Mouse (Mus musculus): ENCODE results near the gene Ovch2. TPM values are rescaled to one million over a fixed set of nuclear protein-coding genes. Genes with fewer than 3 reads are reported as not detected.

Ovch2 gene
- polyA plus RNA-seq, 1 experiment, result not detected

- 36% methylated on average over 4 of the region's 4 CpGs for WGBS
- Histone ChIP-seq H3K4me3 (replicated peaks; ENCODE audit: extremely low read depth, low read depth, low read length) (no peak overlapping the region), H3K4me1 (ENCODE audit: control insufficient read depth, insufficient read depth, low read length) (no peaks in the 10 kb centered on the region)
- no peak for DNase-seq
- TF ChIP-seq POLR2A (IDR thresholded peaks at IDR 0.05; ENCODE audit: borderline replicate concordance, extremely low read depth, low read depth, low read length) (no peak), CTCF (IDR thresholded peaks at IDR 0.05; ENCODE audit: insufficient read depth, low read length) (peak; percentile 19; the same call in 1 of the 2 replicates)
These were observed 21.4 kb downstream of the Ovch2 start for GRCm38 (mm10) chr7:107779611-107780010.

- DNase-seq, result no peak
- H3K4me3 ChIP-seq (replicated peaks; ENCODE audit: extremely low read depth, low read depth, low read length), result no peak overlapping the region
- no peak for TF ChIP-seq CTCF (IDR thresholded peaks at IDR 0.05; ENCODE audit: insufficient read depth, low read length)
- TF ChIP-seq POLR2A (IDR thresholded peaks at IDR 0.05; ENCODE audit: borderline replicate concordance, extremely low read depth, low read depth, low read length), result no peak
- 61% methylated on average over 1 of the region's 1 CpGs for WGBS
- H3K4me1 ChIP-seq (ENCODE audit: control insufficient read depth, insufficient read depth, low read length), result no peaks in the 10 kb centered on the region
These were observed 22.8 kb downstream of the Ovch2 start for GRCm38 (mm10) chr7:107778216-107778615.

GRCm38 (mm10) chr7:107770812-107771211 is 30.2 kb downstream of the Ovch2 start:
- Histone ChIP-seq H3K4me1 (ENCODE audit: control insufficient read depth, insufficient read depth, low read length) (no peaks in the 10 kb centered on the region), H3K4me3 (replicated peaks; ENCODE audit: extremely low read depth, low read depth, low read length) (no peak overlapping the region)
- no peak for DNase-seq
- 50% methylated on average over 6 of the region's 6 CpGs for WGBS
- TF ChIP-seq POLR2A (IDR thresholded peaks at IDR 0.05; ENCODE audit: borderline replicate concordance, extremely low read depth, low read depth, low read length) (no peak), CTCF (IDR thresholded peaks at IDR 0.05; ENCODE audit: insufficient read depth, low read length) (no peak)

- no peak for DNase-seq
- Histone ChIP-seq H3K4me1 (ENCODE audit: control insufficient read depth, insufficient read depth, low read length) (no peaks in the 10 kb centered on the region), H3K4me3 (replicated peaks; ENCODE audit: extremely low read depth, low read depth, low read length) (no peak within 1 kb of the TSS)
- TF ChIP-seq CTCF (IDR thresholded peaks at IDR 0.05; ENCODE audit: insufficient read depth, low read length) (no peak), POLR2A (IDR thresholded peaks at IDR 0.05; ENCODE audit: borderline replicate concordance, extremely low read depth, low read depth, low read length) (no peak)
- WGBS, result 10% methylated on average over 23 of the region's 23 CpGs
These were observed 43.5 kb downstream of the Ovch2 start, which contains the start of gene Cyb5r2 for GRCm38 (mm10) chr7:107757308-107758151. Cyb5r2 (minus strand) TSS chr7:107758032.

GRCm38 (mm10) chr7:107756748-107757147 is 44.3 kb downstream of the Ovch2 start:
- H3K4me3 ChIP-seq (replicated peaks; ENCODE audit: extremely low read depth, low read depth, low read length), result no peak overlapping the region
- DNase-seq, result no peak
- no peak for TF ChIP-seq POLR2A (IDR thresholded peaks at IDR 0.05; ENCODE audit: borderline replicate concordance, extremely low read depth, low read depth, low read length)
- TF ChIP-seq CTCF (IDR thresholded peaks at IDR 0.05; ENCODE audit: insufficient read depth, low read length), result no peak
- no peaks in the 10 kb centered on the region for H3K4me1 ChIP-seq (ENCODE audit: control insufficient read depth, insufficient read depth, low read length)
- 78% methylated on average over 2 of the region's 2 CpGs for WGBS

GRCm38 (mm10) chr7:107755905-107756304 is 45.1 kb downstream of the Ovch2 start:
- no peak for DNase-seq
- no peak overlapping the region for H3K4me3 ChIP-seq (replicated peaks; ENCODE audit: extremely low read depth, low read depth, low read length)
- TF ChIP-seq CTCF (IDR thresholded peaks at IDR 0.05; ENCODE audit: insufficient read depth, low read length) (no peak), POLR2A (IDR thresholded peaks at IDR 0.05; ENCODE audit: borderline replicate concordance, extremely low read depth, low read depth, low read length) (no peak)
- H3K4me1 ChIP-seq (ENCODE audit: control insufficient read depth, insufficient read depth, low read length), result no peaks in the 10 kb centered on the region
- 51% methylated on average over 3 of the region's 3 CpGs for WGBS

- WGBS, result 76% methylated on average over 10 of the region's 10 CpGs
These were observed 48.9 kb downstream of the Ovch2 start for GRCm38 (mm10) chr7:107752031-107752520.

GRCm38 (mm10) chr7:107749721-107750120 is 51.3 kb downstream of the Ovch2 start:
- no peak overlapping the region for H3K4me3 ChIP-seq (replicated peaks; ENCODE audit: extremely low read depth, low read depth, low read length)
- H3K4me1 ChIP-seq (ENCODE audit: control insufficient read depth, insufficient read depth, low read length), result no peaks in the 10 kb centered on the region
- TF ChIP-seq POLR2A (IDR thresholded peaks at IDR 0.05; ENCODE audit: borderline replicate concordance, extremely low read depth, low read depth, low read length) (no peak), CTCF (IDR thresholded peaks at IDR 0.05; ENCODE audit: insufficient read depth, low read length) (no peak)
- no peak for DNase-seq
- WGBS, result 82% methylated on average over 4 of the region's 4 CpGs

More at GRCm38 (mm10) chr7:107752031-107752520, 48.9 kb downstream of the Ovch2 start:
- TF ChIP-seq CTCF (IDR thresholded peaks at IDR 0.05; ENCODE audit: insufficient read depth, low read length) (no peak), POLR2A (IDR thresholded peaks at IDR 0.05; ENCODE audit: borderline replicate concordance, extremely low read depth, low read depth, low read length) (no peak)
- H3K4me3 ChIP-seq (replicated peaks; ENCODE audit: extremely low read depth, low read depth, low read length), result no peak overlapping the region
- H3K4me1 ChIP-seq (ENCODE audit: control insufficient read depth, insufficient read depth, low read length), result no peaks in the 10 kb centered on the region
- DNase-seq, result no peak

- whole genome bisulfite sequencing, result 11% methylated on average over 3 of the region's 3 CpGs
- Histone ChIP-seq H3K4me1 (ENCODE audit: control insufficient read depth, insufficient read depth, low read length) (no peaks in the 10 kb centered on the region), H3K4me3 (replicated peaks; ENCODE audit: extremely low read depth, low read depth, low read length) (no peak overlapping the region)
- DNase-seq, result no peak
- TF ChIP-seq POLR2A (IDR thresholded peaks at IDR 0.05; ENCODE audit: borderline replicate concordance, extremely low read depth, low read depth, low read length) (no peak), CTCF (IDR thresholded peaks at IDR 0.05; ENCODE audit: insufficient read depth, low read length) (peak; percentile 11; the same call in 1 of the 2 replicates)
These were observed 51.7 kb downstream of the Ovch2 start for GRCm38 (mm10) chr7:107749270-107749669.

GRCm38 (mm10) chr7:107747954-107748353 is 53.1 kb downstream of the Ovch2 start:
- Histone ChIP-seq H3K4me1 (ENCODE audit: control insufficient read depth, insufficient read depth, low read length) (no peaks in the 10 kb centered on the region), H3K4me3 (replicated peaks; ENCODE audit: extremely low read depth, low read depth, low read length) (no peak overlapping the region)
- peak; percentile 46 for DNase-seq
- TF ChIP-seq POLR2A (IDR thresholded peaks at IDR 0.05; ENCODE audit: borderline replicate concordance, extremely low read depth, low read depth, low read length), result no peak
- TF ChIP-seq CTCF (IDR thresholded peaks at IDR 0.05; ENCODE audit: insufficient read depth, low read length), result peak; percentile 42; the same call in 1 of the 2 replicates
- 13% methylated on average over 2 of the region's 2 CpGs for WGBS
